Mouse (Mus musculus): ENCODE results near the gene Gm10130. TPM values are rescaled to one million over a fixed set of nuclear protein-coding genes. Genes with fewer than 3 reads are reported as not detected.
"Not testable (repeated sequence)": the region's sequence is repeated elsewhere in the genome, so short reads cannot be mapped to it uniquely, and the experiment has no call there.

Gene Gm10130
- polyA plus RNA-seq, 1 experiment from 2014 or later = 2.9 TPM

- H3K27me3 ChIP-seq = no peaks in the 10 kb centered on the region
- 75% methylated on average over 1 of the region's 1 CpGs for WGBS
- no peaks in the 10 kb centered on the region for H3K36me3 ChIP-seq
- no peak overlapping the region for H3K27ac ChIP-seq (replicated peaks)
- no peak for ATAC-seq (ENCODE audit: insufficient number of reproducible peaks, low FRiP score, low TSS enrichment, low read depth)
- H3K4me3 ChIP-seq (replicated peaks) = no peak overlapping the region
- no peak overlapping the region for H3K9ac ChIP-seq
- no peak overlapping the region for H3K4me2 ChIP-seq (replicated peaks)
- no peaks in the 10 kb centered on the region; the same call in 1 of the 2 replicates for H3K9me3 ChIP-seq (replicated peaks)
- no peaks in the 10 kb centered on the region for H3K4me1 ChIP-seq
Observed at GRCm38 (mm10) chr2:150390198-150390597, 66.7 kb downstream of the Gm10130 start.

- not testable (repeated sequence) for H3K4me1 ChIP-seq; H3K9ac ChIP-seq; H3K27ac ChIP-seq (replicated peaks); H3K27me3 ChIP-seq; H3K4me2 ChIP-seq (replicated peaks); ATAC-seq (ENCODE audit: insufficient number of reproducible peaks, low FRiP score, low TSS enrichment, low read depth); H3K4me3 ChIP-seq (replicated peaks)
- Histone ChIP-seq H3K36me3 (peaks cover 15% of the 10 kb centered on the region), H3K9me3 (replicated peaks) (peaks cover 16% of the 10 kb centered on the region; the same call in 1 of the 2 replicates)
- WGBS = 90% methylated on average over 17 of the region's 17 CpGs
Observed at GRCm38 (mm10) chr2:150412146-150412545, 88.6 kb downstream of the Gm10130 start.

Other genes starting within 250 kb of the Gm10130 start
- gene Zfp120, start 187.0 kb upstream of the Gm10130 start, polyA plus RNA-seq (2015; fragmentation: Nextera tagmentation; extraction: Ambion mirVana) = 7.1 and 8.3 TPM in 2 replicates
- gene Gm10770, start 144.0 kb upstream of the Gm10130 start, polyA plus RNA-seq (2015; fragmentation: Nextera tagmentation; extraction: Ambion mirVana) = not detected in 2 replicates
- not detected in 2 replicates for gene Gm14139, start 141.9 kb upstream of the Gm10130 start, polyA plus RNA-seq (2015; fragmentation: Nextera tagmentation; extraction: Ambion mirVana)
- 7.8 and 8.1 TPM in 2 replicates for gene Zfp937, start 105.6 kb upstream of the Gm10130 start, polyA plus RNA-seq (2015; fragmentation: Nextera tagmentation; extraction: Ambion mirVana)
- gene Gm21994, start 68.1 kb upstream of the Gm10130 start, polyA plus RNA-seq (2015; fragmentation: Nextera tagmentation; extraction: Ambion mirVana) = 4.8 and 6.1 TPM in 2 replicates
- gene Gm14124, start 66.2 kb upstream of the Gm10130 start, polyA plus RNA-seq (2015; fragmentation: Nextera tagmentation; extraction: Ambion mirVana) = not detected in 2 replicates
- 7.0 and 7.3 TPM in 2 replicates for gene 3300002I08Rik, start 39.1 kb downstream of the Gm10130 start, polyA plus RNA-seq (2015; fragmentation: Nextera tagmentation; extraction: Ambion mirVana)
- gene Zfp442, start 127.8 kb downstream of the Gm10130 start, polyA plus RNA-seq (2015; fragmentation: Nextera tagmentation; extraction: Ambion mirVana) = 6.0 and 7.2 TPM in 2 replicates
- not detected in 2 replicates for gene Zfp345, start 161.4 kb downstream of the Gm10130 start, polyA plus RNA-seq (2015; fragmentation: Nextera tagmentation; extraction: Ambion mirVana)
- 2.1 and 3.4 TPM in 2 replicates for gene Cst7, start 246.7 kb downstream of the Gm10130 start, polyA plus RNA-seq (2015; fragmentation: Nextera tagmentation; extraction: Ambion mirVana)